Mouse (Mus musculus): Measurements from ENCODE around the gene Fbxw10.

- TF ChIP-seq CHD2 (IDR thresholded peaks at IDR 0.05; ENCODE audit: low read length), result no peak
- no peak for TF ChIP-seq NRF1 (IDR thresholded peaks at IDR 0.05; ENCODE audit: insufficient read depth, low read depth, low read length, poor library complexity, severe bottlenecking)
- TF ChIP-seq CTCF (IDR thresholded peaks at IDR 0.05 in 2 of 3, conservative IDR thresholded peaks at IDR 0.05 in 1 of 3; ENCODE audit: control insufficient read depth in 1 of 3, insufficient read depth in 1 of 3, low read depth in 2 of 3, low read length in 3 of 3, poor library complexity in 1 of 3, severe bottlenecking in 1 of 3), result no peak
- TF ChIP-seq POLR2A (IDR thresholded peaks at IDR 0.05; ENCODE audit: control insufficient read depth in 1 of 2, insufficient read depth in 1 of 2, low read depth in 1 of 2, low read length in 2 of 2, poor library complexity in 1 of 2), result no peak
- no peak for TF ChIP-seq EP300 (IDR thresholded peaks at IDR 0.05; ENCODE audit: low read depth in 1 of 2, low read length in 2 of 2)
- no peak for TF ChIP-seq ZNF384 (IDR thresholded peaks at IDR 0.05; ENCODE audit: low read depth, low read length)
- TF ChIP-seq E2F4 (IDR thresholded peaks at IDR 0.05; ENCODE audit: borderline replicate concordance, low read depth, low read length), result no peak
- TF ChIP-seq MYC (IDR thresholded peaks at IDR 0.05; ENCODE audit: low read depth, low read length), result no peak
- TF ChIP-seq GATA1 (IDR thresholded peaks at IDR 0.05; ENCODE audit: low read depth, low read length), result no peak
- no peak for TF ChIP-seq HCFC1 (IDR thresholded peaks at IDR 0.05; ENCODE audit: low read depth, low read length)
- no peak for TF ChIP-seq USF2 (IDR thresholded peaks at IDR 0.05; ENCODE audit: borderline replicate concordance in 1 of 2, insufficient read depth in 1 of 2, low read depth in 1 of 2, low read length in 2 of 2)
- TF ChIP-seq UBTF (IDR thresholded peaks at IDR 0.05; ENCODE audit: borderline replicate concordance, insufficient read depth, low read depth, low read length), result no peak
- TF ChIP-seq ELF1 (IDR thresholded peaks at IDR 0.05; ENCODE audit: low read depth, low read length), result no peak
- no peak for TF ChIP-seq ZC3H11A (IDR thresholded peaks at IDR 0.05; ENCODE audit: low read depth, low read length)
Measured at GRCm38 (mm10) chr11:62812268-62812667, 34.6 kb upstream of the Fbxw10 start.

All from MEL (cell line).